Mouse (Mus musculus) liver, adult 2 months (tissue): ENCODE results near the gene Mybpc1. TPM values are rescaled to one million over a fixed set of nuclear protein-coding genes. Genes with fewer than 3 reads are reported as not detected.

Source experiments
- DNase-seq: peaks from one replicate; pipeline ENCODE4 v3.0.0-alpha.2; 2011; ENCODE audit warnings: low read depth, low spot score; ENCODE audit errors: extremely low read depth
- H3K27ac ChIP-seq: fragments of 200-500 bp; replicated peaks from 2 replicates; pipeline ENCODE4 v1.5.1; 2012; ENCODE audit warnings: low read depth, mild to moderate bottlenecking, control low read depth, inconsistent platforms, low read length; ENCODE audit not compliant: insufficient read depth
- H3K27me3 ChIP-seq: fragments of 200-500 bp; 2 replicates; pipeline ENCODE4 v1.6.1; 2012; ENCODE audit warnings: mild to moderate bottlenecking, moderate library complexity, low read length, inconsistent platforms; ENCODE audit not compliant: control insufficient read depth, insufficient read depth
- H3K36me3 ChIP-seq: fragments of 200-500 bp; 2 replicates; pipeline ENCODE4 v1.6.1; 2012; ENCODE audit warnings: low read length, inconsistent platforms; ENCODE audit not compliant: control insufficient read depth, insufficient read depth
- H3K4me1 ChIP-seq: fragments of 200-500 bp; 2 replicates; pipeline ENCODE4 v1.6.1; 2011; ENCODE audit warnings: low read length; ENCODE audit not compliant: control insufficient read depth, insufficient read depth
- H3K4me3 ChIP-seq: fragments of 200-500 bp; 2 replicates; pipeline ENCODE4 v1.5.1; 2011; ENCODE audit warnings: low read depth, mild to moderate bottlenecking, control low read depth, low read length, moderate library complexity; ENCODE audit not compliant: insufficient read depth
- H3K79me2 ChIP-seq: fragments of 200-500 bp; 2 replicates; pipeline ENCODE4 v1.6.1; 2012; ENCODE audit warnings: inconsistent platforms, mild to moderate bottlenecking, low read length, moderate library complexity; ENCODE audit not compliant: control insufficient read depth, insufficient read depth
- H3K9ac ChIP-seq: fragments of 200-500 bp; 2 replicates; pipeline ENCODE4 v1.6.1; 2012; ENCODE audit warnings: low read depth, mild to moderate bottlenecking, control low read depth, inconsistent platforms, low read length
- CTCF ChIP-seq: fragments of 200-500 bp; IDR thresholded peaks from 2 replicates; pipeline ENCODE4 v1.5.1; 2011; ENCODE audit warnings: low read depth, low read length, control low read depth
- POLR2A ChIP-seq: fragments of 200-500 bp; IDR thresholded peaks from 2 replicates; pipeline ENCODE4 v1.6.1; 2011; ENCODE audit warnings: low read length, control low read depth; ENCODE audit not compliant: insufficient read depth; ENCODE audit errors: extremely low read depth
- WGBS: fragments of 180-500 bp; shearing (Covaris S2); methylation state at CpG from one replicate; pipeline ENCODE4 v1.1.7; 2018; 5-methylcytosine and 5-hydroxymethylcytosine counted together
- polyA plus RNA-seq: library from polyadenylated mRNA; depleted of rRNA; stranded (reverse); fragments of >200 nt; gene quantifications from 2 replicates; pipeline ENCODE4 v1.2.3, GENCODE M21; 2012
- total RNA-seq: library from RNA; depleted of rRNA; stranded (reverse); fragments of >200 nt; gene quantifications from 2 replicates; pipeline ENCODE4 v1.2.3, GENCODE M21; 2014

Gene Mybpc1
- total and polyA plus RNA-seq, 2 experiments, result 1.7 TPM; not detected in 1

DNA sequence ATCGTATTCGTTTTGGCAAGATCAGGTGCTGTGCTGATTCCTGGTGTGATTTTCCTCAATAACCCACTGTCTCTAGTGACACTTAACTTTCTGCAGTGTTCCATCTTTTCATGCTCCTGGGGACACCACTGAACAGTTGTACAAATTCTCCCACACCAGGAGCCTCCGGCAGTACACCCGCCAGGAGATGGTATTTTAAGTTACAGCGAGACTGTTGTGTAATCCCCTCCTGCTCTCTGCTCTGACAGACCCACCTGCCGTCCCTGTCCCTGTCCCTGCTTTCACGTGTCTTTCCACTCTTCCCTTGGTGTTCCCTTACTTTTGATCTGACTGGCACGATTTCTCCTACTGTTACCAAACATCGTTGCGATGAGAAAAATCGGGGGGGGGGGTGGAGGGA, 19.3 kb upstream of the Mybpc1 start:
- TF ChIP-seq POLR2A (no peak), CTCF (no peak)
- WGBS, result 76% methylated on average over 11 of the region's 11 CpGs
- H3K27me3 ChIP-seq, result no peaks in the 10 kb centered on the region

DNA sequence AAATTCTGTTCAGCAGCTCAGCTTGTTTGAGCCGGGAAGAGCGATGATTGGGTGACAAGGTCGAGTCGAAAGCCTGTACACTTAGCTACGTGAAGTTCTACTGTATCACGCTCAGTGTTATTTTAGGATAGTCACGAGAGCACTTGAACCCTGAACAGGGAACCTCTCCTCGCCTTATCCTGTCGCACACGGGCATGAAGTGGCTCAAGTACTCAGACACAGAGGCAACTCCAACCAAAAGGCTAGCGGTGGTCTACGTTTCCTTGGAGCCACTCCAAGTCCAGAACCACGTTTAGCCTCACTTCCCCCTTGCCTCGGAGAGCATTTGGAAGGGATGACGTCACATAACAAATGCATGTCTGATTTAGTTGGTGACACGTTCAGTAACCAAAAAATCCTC, 17.7 kb upstream of the Mybpc1 start:
- WGBS, result 81% methylated on average over 16 of the region's 16 CpGs
- H3K4me1 ChIP-seq, result no peaks in the 10 kb centered on the region
- DNase-seq, result peak; percentile 19
- no peaks in the 10 kb centered on the region for H3K36me3 ChIP-seq
- H3K4me3 ChIP-seq, result no peak overlapping the region
- no peaks in the 10 kb centered on the region for H3K27me3 ChIP-seq
- no peak overlapping the region for H3K27ac ChIP-seq
- H3K9ac ChIP-seq, result no peak overlapping the region
- no peak for TF ChIP-seq CTCF
- TF ChIP-seq POLR2A, result no peak
- H3K79me2 ChIP-seq, result no peaks in the 10 kb centered on the region

More for the DNA sequence above, 19.3 kb upstream of the Mybpc1 start:
- Histone ChIP-seq H3K9ac (no peak overlapping the region), H3K4me1 (no peaks in the 10 kb centered on the region), H3K79me2 (no peaks in the 10 kb centered on the region), H3K36me3 (no peaks in the 10 kb centered on the region), H3K27ac (no peak overlapping the region), H3K4me3 (no peak overlapping the region)
- no peak for DNase-seq

DNA sequence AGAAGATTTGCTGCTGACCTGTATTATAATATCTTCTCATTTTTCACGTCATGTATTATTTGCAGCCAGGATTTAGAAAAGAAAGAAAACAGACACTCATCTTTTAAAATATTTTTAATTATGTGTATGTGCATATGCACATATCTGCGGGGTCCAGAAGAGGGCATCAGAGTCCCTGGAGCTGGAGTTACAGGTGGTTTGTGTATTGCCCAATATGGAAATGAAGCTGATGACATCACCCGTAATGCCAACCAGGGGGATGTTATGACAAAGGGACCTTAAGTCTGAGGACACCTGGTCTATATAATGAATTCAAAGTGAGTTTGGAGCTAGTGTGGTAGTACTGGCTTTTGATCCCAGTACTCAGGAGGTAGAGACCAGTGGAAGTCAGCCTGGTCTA, 15.9 kb upstream of the Mybpc1 start:
- Histone ChIP-seq H3K4me3 (no peak overlapping the region), H3K4me1 (no peaks in the 10 kb centered on the region), H3K27me3 (no peaks in the 10 kb centered on the region), H3K9ac (no peak overlapping the region), H3K36me3 (no peaks in the 10 kb centered on the region), H3K27ac (no peak overlapping the region), H3K79me2 (no peaks in the 10 kb centered on the region)
- no peak for DNase-seq
- WGBS, result 91% methylated on average over 3 of the region's 3 CpGs
- TF ChIP-seq POLR2A (no peak), CTCF (no peak)

DNA sequence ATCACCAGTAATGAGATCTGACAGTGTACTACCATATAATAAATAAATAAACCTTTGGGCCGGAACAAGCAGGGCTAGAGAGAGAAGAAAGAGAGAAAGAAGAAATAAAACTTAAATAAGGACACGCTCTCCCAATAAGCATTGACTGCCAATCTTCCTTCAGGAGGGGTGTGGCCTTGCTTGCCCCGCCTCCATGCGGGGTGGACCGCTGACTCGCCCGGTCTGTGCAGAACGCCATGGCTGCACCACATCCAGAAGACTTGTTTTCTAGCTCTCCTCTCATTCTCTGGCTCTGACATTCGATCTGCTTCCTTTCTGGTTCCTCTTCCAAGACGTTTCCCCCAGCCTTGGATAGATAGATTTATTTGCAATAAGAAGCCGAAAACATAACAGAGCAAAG, 8.1 kb upstream of the Mybpc1 start:
- no peak for TF ChIP-seq POLR2A
- no peak for TF ChIP-seq CTCF
- Histone ChIP-seq H3K27ac (no peak overlapping the region), H3K36me3 (no peaks in the 10 kb centered on the region), H3K9ac (no peak overlapping the region), H3K4me1 (no peaks in the 10 kb centered on the region), H3K27me3 (no peaks in the 10 kb centered on the region), H3K79me2 (no peaks in the 10 kb centered on the region), H3K4me3 (no peak overlapping the region)
- no peak for DNase-seq
- 89% methylated on average over 11 of the region's 11 CpGs for WGBS

DNA sequence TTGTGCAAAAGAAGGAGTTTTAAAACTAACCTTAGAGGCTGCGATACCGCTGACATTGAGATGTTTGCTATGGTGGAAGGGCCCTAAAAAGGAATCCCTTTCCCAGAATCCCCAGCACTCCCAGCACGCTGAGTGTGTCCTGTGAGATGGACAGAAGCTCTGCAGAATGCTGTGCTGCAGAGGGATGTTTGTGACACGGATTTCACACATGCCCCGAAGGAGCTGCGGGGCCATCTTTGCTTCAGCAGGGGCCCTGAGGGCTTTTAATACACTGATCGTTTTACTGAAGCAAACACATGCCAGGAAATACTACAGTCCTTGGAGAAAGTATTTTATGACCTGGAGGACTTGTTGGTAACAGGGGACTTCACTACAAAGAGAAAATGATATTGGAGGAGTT, 1.7 kb upstream of the Mybpc1 start:
- no peaks in the 10 kb centered on the region for H3K36me3 ChIP-seq
- no peak overlapping the region for H3K4me3 ChIP-seq
- H3K9ac ChIP-seq, result no peak overlapping the region
- H3K4me1 ChIP-seq, result no peaks in the 10 kb centered on the region
- no peaks in the 10 kb centered on the region for H3K79me2 ChIP-seq
- DNase-seq, result no peak
- 76% methylated on average over 7 of the region's 7 CpGs for WGBS
- TF ChIP-seq CTCF, result no peak
- no peak for TF ChIP-seq POLR2A
- no peaks in the 10 kb centered on the region for H3K27me3 ChIP-seq
- no peak overlapping the region for H3K27ac ChIP-seq

DNA sequence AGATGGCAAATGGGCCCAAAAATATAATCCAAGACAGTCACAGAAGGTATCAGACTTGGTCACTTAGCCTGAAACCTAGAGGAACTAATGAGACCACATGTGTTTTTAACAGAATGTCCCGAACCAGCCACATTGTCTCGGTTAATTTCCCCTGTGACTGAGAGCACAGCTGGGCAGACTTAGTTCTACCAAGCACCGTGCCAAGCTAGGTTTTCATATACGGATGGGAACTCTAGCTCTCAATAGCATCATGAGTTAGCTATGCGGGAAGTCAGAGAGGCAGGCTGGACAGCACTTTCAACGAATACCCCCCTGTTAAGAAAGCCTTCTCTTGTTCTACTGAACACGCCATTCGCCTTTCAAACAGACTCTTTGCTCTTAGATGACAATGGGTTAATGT, 1.1 kb upstream of the Mybpc1 start:
- Histone ChIP-seq H3K27me3 (no peaks in the 10 kb centered on the region), H3K9ac (no peak overlapping the region), H3K4me3 (no peak overlapping the region), H3K27ac (no peak overlapping the region), H3K4me1 (no peaks in the 10 kb centered on the region), H3K36me3 (no peaks in the 10 kb centered on the region), H3K79me2 (no peaks in the 10 kb centered on the region)
- no peak for TF ChIP-seq CTCF
- no peak for TF ChIP-seq POLR2A
- no peak for DNase-seq
- 88% methylated on average over 8 of the region's 8 CpGs for WGBS
